Mouse (Mus musculus): ENCODE measurements around the gene Arhgap10.

Arhgap10 gene

DNA sequence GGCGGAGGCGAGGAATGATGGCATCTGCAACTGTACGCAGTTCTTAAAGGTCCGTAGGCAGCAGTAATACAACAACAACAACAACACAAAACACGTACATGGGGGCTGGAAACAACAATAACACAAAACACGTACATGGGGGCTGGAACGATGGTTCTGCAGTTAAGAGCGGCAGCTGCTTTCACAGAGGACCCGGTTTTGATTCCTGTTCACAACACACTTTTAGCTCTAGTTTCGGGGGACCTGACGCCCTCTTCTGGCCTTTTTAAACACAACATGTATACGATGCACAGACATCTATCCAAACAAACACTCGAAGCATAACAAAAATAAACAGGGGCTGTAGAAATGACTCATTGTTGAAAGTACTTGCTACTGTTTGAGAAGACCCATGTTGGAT is 110.9 kb downstream of the Arhgap10 start:
- DNase-seq (ENCODE audit: low read depth, low spot score), result no peak

DNA sequence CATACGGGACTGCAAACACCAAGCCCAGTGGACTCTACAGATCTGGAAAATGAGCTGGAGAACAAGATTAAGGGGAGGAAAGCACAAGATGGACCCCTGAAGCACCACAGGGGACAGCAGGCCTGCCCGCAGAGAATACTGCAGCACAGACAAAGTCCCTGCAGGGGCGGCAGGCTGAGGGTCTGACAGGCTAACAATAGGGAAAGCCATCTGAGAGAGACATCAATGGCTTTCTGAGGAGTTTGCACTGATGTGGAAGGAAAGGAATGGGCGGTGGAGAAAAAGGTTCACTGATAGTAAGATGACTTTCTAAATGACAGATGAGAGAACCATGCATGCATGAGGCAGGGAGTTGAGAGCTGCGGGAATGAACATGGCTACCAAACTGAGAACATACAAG is 111.3 kb downstream of the Arhgap10 start:
- no peak for DNase-seq (ENCODE audit: low read depth, low spot score)

DNA sequence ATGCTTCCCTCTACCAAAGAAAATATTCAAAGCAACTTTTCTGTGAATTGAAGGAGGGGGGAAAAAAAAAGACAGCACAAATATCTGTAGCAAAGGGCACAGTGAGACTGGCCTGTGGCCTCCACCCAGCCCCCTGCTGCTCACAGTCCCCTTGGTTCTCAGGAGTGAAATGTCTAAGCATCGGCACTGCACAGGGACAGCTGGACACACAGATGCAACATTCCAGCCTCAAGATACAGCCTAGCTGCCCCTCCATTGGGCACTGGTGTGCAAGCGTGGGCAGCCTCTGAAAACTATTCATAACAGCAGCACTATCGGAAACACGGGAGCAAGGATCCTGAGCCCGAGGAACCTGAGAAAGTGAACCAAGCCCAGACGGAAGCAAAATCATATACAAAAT is 113.7 kb downstream of the Arhgap10 start:
- DNase-seq (ENCODE audit: low read depth, low spot score), result no peak

DNA sequence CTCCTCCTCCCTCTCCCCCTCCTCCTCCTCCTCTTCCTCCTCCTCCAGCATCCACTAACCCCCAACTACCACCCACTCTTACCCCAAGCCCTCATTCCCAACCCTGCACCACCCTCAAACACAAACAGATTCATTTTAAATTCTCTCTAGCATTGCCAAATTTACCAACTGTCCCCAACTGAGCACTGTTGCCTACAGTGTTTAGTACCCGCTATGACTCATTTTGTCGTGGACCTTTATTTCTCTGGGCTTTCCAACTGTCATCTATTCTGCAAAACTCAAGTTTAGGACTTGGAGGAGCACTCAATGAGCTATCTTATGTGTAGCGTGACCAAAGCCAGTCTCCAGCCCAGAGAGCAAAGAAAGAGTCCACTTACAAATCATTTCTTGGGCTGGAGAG is 115.8 kb downstream of the Arhgap10 start:
- DNase-seq (ENCODE audit: low read depth, low spot score), result no peak

DNA sequence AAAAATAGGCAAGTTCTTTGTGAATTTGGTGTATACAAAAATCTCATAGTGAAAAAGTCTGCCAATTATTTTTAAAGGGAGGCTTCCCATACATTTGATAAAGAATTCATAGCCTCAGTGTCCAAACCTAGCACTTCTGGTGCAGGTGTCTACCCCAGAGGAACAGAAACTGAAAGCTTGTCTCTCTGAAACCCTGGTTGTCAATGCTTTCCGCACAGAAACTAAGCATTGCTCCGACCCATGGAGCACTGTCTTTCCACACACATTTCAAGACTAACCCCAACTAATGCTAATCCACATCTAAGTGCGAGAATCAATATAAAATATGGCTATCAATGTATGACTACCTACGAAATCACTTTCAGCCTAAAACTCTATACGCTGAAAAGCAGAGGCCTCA is 116.6 kb downstream of the Arhgap10 start:
- DNase-seq (ENCODE audit: low read depth, low spot score), result no peak

DNA sequence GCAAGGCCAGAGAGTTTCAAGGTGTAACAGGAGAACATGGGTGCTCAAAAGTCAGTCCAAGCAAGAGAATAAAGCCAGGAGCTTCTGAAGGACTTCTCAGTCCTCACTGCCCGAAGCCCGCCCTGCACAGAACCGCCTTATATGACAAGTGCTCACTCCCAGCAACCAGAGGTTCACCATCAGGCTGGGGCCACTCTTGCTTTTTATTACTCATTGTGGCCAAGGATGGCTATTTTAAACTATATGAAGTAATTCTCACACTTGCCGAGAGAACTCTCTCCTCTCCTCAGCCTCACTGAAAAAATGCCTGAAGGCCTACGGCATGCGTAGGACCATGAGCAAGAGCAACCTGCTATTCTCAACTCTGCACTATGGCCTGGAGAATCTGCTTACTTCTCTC is 133.7 kb downstream of the Arhgap10 start:
- DNase-seq (ENCODE audit: low read depth, low spot score), result no peak

DNA sequence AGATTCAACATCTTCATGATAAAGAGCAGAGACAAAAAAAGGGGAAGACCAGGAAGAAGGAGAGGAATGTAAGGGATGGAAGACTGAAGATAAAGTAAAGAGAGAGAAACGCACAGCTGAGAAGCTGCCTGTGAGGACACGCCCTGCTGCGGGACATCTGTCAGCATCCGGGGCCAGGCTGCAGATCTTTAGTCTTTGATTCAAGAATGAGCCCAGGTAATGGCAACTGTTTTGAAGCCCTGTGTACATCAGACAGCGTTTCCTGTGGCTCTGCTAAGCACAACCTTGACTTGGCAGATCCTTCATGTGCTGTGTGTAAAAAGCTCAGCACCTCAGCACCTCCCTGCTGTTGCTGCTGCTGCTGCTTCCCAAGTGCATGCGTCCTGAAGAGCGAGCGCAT is 134.1 kb downstream of the Arhgap10 start:
- no peak for DNase-seq (ENCODE audit: low read depth, low spot score)

DNA sequence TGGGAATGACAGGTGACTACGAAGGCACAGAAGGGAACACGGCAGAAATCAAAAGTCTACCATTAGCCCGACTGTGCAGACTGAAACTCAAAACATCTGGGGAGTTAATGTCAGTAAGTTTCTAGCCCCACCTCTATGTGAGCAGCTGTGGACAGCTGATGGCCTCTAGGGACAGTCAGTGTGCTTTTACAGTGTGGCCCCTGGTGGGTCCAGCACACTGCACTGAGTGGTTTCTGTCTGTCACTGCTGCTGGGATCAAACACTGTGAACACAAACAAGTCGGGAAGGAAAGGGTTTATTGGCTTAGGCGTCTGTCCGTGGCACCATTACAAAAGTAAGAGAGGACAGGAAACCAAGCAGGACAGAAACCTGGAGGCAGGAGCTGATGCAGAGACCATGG is 136.9 kb downstream of the Arhgap10 start:
- no peak for DNase-seq (ENCODE audit: low read depth, low spot score)

DNA sequence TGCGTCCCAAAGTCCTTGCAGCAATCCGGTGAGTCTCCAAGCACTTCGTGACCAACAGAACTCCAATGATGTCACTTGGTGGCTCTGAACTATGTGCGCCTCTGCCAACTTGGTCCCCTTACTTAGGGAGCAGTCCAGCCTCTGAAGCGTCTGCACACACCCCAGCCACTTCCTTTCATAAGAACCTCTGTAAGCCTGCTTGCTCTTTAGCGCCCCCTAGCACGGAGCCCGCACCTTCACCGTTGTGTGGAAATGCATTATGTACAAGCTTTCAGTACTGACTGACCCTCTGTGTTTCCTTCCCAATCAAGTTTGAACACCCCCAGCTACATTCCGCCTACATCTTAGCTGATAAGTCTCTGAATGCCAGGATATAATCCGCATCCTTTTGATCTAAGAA is 138.5 kb downstream of the Arhgap10 start:
- DNase-seq (ENCODE audit: low read depth, low spot score), result no peak

DNA sequence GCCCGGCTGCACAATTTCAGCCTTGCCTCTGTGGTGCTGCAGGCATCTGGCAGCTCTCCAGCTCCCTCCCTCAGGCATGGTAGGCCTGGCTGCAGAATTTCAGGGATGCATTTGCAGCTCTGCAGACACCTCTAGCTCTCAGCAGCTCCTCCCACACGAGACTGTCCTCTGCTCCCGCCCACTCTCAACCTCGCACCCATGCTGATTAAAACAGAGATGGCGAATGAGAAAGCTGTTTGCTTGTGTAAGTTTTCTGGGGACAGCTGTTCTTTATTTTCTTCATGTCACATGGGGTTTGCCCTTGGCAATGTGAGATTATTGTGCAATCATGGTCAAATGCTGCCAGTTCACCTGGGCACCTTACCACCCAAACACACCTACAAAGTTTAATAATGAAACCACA is 141.3 kb downstream of the Arhgap10 start:
- no peak for DNase-seq (ENCODE audit: low read depth, low spot score)

DNA sequence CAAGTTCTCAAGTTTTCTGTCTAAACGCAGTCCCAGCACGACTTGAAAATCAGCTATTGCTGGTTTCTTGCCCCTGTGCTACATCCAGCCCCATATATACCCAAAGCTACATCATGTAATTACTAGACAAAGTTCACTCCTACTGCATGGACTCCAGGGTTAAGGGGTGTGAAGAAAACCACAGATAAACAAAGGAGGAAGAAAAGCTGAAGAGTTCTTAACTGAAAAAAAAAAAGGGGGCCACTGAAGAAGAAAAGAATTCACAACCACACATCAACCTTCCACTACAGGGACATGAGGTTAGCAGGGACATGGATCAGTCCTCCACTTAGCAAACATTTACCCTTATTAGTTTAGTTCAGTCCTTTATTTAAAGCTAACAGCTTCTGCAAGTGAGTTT is 141.8 kb downstream of the Arhgap10 start:
- DNase-seq (ENCODE audit: low read depth, low spot score), result no peak

DNA sequence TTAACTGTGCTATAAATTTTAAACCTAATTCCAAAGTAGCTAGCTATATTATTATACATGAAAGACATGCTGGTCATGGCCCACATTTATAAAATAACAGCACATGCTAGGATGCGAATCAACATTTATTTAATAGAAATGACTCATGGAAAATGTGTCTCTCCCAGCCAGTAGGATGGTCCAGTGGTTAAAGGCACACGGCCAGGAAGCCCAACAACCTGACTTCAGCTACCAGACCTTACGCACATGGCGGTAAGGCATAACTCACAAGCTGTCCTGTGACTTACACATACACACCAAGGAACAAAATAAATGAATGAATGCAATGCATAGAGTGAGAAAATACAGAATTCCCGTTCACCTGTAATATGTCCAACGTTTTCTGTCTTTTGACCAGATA is 146.7 kb downstream of the Arhgap10 start:
- DNase-seq (ENCODE audit: low read depth, low spot score), result no peak

DNA sequence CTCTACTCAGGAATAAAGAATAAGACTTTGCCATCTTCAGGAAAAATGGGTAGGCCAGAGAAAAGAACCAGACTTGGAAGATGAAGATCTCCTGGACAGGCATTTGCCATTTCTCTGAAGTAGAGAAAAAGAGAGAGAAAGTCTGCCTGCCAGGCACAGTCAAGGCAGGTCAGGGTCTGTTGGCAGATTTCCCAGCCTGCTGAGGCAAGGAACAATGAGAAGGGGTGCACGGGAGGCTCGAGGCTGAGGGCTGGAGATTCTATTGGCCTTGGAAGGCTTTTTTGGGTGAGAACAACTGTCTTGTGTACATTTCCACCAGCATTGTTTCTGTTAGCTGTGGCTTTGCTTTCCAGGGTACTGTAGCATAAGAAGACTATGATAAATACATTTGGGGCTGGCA is 147.4 kb downstream of the Arhgap10 start:
- DNase-seq (ENCODE audit: low read depth, low spot score), result no peak

DNA sequence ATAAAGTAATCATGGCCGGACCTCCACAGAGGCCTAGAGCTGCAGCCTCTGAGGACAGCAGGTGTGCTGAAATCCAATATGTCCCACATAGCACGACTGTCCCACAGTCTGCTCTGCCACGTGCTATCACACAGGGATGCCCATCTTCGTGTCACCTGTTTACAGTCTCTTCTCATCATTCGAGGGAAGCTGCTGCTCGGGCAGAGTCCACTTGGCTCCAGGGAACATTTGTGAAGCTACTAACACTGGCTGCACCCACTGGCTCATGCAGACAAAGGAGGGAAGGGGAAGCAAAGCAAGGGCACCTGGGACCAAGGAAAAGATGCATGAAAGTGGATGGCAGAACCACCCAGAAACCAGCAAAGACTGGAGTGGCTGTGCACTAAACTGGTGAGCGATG is 148.1 kb downstream of the Arhgap10 start:
- DNase-seq (ENCODE audit: low read depth, low spot score), result no peak

DNA sequence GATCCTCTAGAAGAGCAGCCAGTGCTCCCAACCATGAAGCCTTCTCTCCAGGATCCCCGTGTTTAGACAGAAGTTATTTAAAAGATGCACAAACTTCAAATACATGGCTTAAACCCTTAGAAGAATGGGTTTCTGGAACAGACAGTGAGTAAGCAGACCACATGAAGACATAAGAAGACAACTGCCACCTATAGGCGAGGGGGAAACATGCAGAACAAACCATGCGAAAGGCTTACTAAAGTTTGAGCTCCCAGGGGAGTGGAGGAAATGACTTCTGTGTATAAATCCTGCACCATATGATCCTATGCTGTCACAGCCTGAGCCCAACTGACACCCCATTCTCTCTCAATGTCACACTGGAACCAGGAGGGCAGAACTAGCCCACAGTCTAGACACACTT is 150.7 kb downstream of the Arhgap10 start:
- no peak for DNase-seq (ENCODE audit: low read depth, low spot score)

DNA sequence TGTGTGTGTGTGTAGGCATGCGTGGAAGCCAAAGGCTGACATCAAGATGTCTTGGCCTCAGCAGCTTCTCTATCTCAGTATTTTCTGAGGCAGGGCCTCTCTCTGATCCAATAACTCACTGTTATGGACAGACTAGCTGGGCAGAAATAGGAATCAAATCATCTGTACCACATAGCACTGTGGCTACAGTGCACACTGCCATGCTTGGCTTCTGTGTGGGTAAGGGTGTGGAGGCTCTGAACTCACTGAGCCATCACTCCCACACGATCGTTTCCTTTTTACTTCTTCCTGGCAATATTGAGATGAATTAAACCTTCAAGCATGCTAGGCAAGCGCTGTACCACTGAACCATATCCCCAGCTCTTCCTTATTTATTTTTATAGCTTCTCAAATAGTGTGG is 151.3 kb downstream of the Arhgap10 start:
- DNase-seq (ENCODE audit: low read depth, low spot score), result no peak

DNA sequence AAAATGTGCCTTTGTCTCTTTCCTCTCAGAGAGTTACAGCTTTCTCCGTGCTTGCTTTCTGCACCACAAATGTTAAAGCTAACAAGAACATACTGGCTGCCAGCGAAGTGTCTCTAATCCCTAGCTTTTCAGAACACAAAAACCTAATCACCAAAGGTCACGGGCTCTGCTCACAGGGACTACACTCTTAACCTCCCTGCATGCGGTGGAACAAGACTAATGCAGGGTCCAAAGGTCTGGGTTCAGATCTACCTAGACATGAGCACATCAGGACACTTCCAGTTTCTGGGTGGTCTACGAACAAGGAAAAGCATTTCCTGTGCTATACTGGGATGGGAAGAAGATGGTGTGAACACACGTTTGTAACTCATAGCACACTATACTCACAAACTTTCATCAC is 151.8 kb downstream of the Arhgap10 start:
- DNase-seq (ENCODE audit: low read depth, low spot score), result no peak

DNA sequence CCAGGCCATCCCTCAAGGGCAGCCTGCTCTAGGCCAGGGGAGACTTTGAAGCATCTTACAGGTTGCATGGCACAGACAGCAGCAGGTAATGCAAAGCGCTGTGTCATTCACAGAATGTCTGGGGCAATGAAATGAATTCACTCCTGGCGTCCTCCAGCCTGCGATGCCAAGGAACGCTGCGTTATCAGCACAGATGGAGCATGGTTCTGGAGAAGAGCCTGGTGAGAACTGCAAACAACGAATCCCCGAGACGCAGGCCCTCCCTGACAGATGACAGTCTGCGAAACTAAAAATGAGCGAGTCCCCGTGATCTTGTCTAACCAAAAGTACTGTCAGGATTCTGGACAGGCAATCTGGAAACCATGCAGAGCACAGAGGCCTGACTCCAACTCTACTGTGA is 153.3 kb downstream of the Arhgap10 start:
- DNase-seq (ENCODE audit: low read depth, low spot score), result no peak

DNA sequence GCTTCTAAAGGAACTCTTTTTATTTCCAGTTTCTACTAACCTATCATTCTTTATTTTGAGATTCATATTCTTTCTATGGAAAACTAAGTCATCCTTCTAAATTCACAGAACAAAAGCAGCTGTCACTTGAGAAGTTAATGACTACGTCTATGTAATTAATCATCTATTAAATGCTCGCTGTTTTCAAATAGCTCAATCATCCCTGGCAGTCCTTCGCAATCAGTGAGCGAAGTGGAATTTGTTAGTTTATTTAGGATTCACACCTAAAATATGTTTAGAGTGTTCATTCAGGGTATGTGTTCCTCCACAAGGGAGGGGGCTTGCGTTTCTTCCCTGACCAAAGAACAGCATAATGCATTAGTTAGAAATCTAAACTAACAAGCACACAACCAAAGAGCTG is 156.9 kb downstream of the Arhgap10 start:
- DNase-seq (ENCODE audit: low read depth, low spot score), result no peak

DNA sequence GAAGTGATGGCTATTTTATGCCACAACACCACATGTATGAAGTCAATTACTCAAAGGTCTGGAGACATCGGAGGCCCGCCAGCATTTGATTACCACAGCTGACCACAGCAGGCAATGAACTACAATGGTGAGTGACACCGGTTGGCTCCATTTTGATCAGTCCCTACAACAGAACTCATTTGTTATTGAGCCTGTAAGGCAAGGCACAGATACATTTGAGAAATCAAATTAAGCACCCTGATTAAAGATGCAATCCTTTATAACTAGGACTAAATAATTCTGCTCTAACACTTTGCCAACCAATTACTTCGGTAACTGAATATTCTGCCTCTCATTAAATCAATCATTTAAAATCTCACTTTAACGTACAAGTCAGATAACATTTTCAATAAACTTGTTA is 157.3 kb downstream of the Arhgap10 start:
- no peak for DNase-seq (ENCODE audit: low read depth, low spot score)

DNA sequence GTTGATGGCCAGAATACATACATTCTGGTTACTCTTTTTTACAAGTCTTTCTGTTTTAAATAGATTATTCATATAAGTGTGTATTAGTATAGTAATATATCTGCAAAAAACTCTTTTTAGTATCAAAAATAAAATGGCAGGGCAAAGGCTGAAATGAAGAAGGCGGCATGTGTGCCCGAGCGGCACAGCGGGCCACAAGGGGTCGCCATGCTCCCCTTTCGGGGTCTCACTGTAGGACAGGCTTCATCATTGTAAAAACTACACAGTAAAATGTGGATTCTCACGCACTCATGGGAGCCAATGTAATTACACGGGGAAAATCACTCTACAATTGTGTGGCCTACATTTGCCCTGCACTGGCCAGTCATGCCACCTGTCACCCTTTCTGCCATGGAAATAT is 160.6 kb downstream of the Arhgap10 start:
- no peak for DNase-seq (ENCODE audit: low read depth, low spot score)

DNA sequence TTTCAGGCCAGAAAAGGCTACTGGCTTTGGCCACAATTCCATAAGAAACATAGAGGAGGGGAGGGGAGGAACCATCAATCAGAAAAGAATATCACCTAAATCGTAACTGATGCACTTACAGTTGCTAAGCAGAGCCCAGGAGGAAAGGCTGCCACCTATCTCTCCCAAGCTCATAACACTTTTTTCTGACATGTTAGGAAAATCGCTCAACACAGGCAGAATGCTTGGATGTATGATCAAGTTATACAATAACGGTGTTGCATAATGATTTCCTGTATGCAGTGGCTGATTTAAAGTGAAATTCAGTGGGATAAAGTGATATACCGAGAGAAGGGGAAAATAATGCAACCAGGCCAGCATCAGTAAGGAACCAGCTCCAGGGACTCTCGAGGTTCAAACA is 162.4 kb downstream of the Arhgap10 start:
- no peak for DNase-seq (ENCODE audit: low read depth, low spot score)

DNA sequence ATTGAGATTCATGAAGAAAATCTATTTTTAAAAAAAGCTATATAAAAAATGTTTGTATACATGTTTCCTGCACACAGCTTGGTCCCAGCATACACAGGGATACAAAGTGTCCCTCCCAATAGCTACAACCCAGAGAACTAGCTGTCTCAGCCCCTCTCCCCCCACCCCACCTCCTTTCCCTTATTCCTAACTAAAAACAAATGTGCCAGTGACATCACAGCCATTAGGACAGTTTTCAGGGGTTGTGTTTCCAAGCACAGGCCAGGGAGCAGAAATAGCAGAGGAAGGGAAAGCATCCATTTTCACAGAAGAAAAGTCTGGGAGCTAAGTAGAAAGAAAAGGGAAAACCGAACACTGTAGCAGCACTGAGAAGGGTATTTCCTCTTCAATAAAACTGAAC is 163.6 kb downstream of the Arhgap10 start:
- DNase-seq (ENCODE audit: low read depth, low spot score), result no peak

DNA sequence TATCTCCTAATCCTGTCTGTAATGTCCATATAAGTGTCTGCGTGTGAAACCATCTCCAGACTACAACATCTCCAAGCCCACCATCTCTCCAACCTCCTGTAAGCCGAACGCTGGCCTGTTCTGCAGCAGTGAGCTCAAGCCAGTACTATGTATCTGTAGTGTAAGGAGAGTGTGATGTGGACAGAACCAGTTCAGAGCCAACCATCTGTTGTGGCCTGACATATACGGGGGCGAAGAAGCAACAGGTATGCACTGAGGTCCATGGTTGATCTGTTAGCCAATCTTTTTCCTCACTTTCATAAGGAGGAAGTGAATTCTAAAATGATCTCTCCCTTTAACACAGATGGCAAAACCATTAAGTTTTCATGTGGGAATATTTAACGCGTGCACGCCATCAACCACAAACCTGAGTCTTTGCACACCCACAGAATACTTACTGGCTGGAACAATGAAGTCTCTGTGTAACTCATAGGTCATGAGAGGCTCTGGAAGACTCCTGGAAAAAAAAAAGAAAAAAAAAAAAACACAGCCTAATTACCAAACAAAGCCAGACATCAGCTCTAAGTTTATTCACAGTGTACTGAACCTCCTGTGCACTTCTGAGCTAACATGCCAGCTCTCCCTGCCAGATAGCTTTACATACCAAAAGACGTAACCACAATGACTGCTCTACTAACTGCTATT is 166.4 kb downstream of the Arhgap10 start:
- no peak for DNase-seq (ENCODE audit: low read depth, low spot score)

Measured in retina, adult 2 months (tissue).